Mouse (Mus musculus): ENCODE measurements around the gene Tmem91.
A peak's percentile ranks its signal among the peaks of the same experiment; 100 is the strongest.
"Not testable (repeated sequence)": the region's sequence is repeated elsewhere in the genome, so short reads cannot be mapped to it uniquely, and the experiment has no call there.

Tmem91 gene

DNA sequence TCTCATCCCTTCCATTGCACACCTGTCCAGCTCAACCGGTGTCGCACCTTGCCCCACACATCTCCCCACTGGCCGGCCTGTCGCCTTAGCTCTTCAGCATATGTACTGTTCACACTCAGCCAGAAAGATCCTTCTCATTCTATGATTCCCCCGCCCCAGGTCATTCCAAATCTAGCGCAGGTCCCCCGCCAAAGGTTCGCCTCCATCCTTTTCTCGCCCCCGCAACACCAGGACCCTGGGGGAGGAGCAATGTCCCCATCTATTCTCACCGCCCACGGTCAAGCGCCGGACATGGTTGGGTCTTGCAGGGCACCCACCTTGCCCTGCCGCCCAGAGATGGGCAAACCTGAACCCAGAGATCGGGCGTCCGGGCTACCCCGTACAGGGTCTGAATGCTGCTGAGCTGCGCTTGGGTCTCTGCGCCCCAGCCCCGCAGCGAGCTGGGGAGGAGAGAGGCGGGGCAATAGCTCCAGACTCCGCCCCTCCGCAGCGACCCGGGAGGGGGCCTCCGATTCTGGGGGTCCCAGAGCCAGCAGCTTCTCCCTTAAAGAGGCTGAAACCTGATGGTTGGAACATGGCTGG is at the start of gene Tmem91:
Tmem91 (minus strand) TSS at position 448 of the 582 bp plus-strand sequence.
- DNase-seq (ENCODE audit: low spot score) = no peak

DNA sequence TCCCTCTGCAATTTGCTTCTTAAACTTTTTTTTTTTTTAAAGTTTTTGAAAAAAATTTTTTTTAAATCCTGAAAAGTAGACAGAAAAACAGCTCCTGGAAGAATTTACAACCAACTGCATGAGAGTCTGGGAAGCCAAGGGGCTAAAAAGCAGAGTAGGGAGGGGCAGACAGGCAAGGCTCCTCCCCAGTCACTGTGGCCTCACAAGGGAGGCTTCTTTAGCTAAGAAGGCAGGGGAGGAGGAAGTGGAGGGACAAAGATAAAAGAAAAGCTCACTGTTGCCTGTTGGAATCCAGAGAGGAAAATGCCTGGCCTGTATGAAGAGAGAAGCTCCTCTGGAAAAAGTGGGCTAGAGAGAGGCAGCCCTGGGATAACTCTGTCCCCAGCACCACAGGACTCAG is 46.8 kb upstream of the Tmem91 start:
- DNase-seq (ENCODE audit: low spot score) = not testable (repeated sequence)

DNA sequence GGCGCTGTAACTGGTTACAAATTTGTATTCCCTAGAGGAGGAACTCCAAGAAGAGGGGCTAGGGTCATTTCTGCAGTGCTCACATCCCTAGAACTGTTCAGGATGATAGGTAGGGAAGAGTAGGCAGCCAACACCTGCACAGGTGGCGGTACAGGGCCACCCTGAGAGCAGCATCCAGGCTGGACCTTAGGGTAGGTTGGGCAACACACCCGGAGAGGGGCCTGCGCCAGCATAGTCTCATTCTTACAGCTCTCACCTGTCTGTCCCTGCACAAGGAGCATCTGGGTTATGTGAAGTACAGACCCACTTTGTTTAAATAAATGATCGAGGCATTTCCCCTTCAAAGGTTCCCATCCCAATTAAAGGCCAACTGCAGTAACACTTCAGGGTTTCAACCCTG is 45.8 kb upstream of the Tmem91 start:
- DNase-seq (ENCODE audit: low spot score) = no peak

DNA sequence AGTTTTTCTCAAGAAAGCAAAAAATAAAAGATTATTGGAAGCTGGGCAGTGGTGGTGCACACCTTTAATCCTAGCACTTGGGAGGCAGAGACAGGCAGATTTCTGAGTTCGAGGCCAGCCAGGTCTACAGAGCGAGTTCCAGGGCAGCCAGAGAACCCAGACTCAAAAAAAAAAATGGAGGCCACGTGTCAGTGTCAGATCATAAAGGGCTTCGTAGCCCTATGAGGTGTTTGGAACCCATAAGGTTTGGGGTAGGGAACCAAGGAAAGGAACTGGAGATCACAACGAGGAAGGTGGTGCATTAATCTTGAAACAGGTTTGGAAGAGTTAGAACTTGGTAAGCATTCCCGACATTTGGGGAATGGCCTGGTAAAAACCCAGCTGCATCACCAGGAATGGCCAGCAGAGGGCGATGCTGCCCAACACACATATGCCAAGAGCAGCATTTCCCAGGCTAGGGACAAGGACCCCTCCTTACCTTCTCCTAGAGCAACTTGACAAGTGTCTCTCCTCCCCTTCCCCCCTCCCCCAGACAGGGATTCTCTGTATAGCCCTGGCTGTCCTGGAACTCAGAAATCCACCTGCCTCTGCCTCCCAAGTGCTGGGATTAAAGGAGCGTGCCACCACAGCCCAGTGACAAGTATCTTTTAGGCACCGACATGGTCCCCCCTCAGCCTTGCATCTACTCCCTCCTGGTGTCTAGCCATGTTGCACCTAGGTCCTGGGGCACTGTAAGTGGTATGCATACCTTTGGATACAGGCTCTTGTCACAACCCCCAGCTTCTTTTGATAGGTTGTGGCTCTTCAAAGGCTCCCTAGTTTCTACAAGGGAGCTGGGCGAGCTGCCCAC is 45.0 kb upstream of the Tmem91 start:
- DNase-seq (ENCODE audit: low spot score) = peak; percentile 65

DNA sequence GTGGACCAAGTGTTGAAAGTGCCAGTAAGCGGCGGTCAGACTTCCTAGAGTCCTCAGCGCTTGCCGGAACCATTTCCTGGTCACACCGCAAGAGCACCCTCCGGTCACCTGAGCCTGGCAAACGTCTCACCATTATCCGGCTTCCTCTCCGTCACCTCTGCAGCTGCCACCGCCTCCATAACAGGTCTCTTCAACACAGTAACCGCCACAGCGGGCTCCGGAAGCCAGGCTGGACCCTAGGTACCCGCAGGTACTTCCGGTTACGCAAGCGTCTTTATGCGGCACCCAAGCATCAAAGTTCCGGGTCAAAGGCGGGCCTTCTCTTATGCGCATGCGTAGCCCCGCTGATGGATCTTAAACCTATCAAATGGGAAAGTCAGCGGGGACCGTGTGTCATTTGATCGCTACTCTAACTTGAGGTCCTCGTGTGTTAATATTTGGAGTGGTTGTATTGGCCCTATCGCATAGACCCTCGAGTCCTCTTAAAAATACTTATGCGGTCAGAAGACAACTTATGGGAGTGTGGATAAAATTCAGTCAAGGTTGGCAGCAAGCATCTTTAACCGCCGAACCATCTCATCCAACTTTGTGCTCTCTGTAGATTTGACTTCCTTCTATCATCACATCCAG is 43.9 kb upstream of the Tmem91 start, which contains the start of gene Ccdc97:
Ccdc97 (minus strand) TSS at position 301 of the 630 bp plus-strand sequence.
- peak; percentile 83 for DNase-seq (ENCODE audit: low spot score)

DNA sequence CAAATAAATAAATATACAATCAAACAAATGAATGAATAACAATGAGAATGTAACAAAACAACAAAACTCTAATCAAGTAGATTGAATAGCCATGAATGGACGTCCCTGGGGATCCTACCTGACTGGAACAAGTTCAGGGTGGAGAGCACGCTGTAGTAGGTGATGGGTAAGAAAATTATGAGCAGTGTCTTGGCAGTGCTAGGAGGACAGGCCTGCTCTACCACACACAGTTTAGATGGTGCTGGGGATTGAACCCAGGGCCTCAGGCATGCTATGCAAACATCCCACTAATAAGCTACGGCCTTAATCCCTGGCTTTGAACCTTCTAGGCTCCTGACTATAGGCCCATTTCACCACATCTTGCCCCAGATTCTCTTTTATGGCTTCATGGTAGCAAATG is 42.5 kb upstream of the Tmem91 start:
- DNase-seq (ENCODE audit: low spot score) = no peak

DNA sequence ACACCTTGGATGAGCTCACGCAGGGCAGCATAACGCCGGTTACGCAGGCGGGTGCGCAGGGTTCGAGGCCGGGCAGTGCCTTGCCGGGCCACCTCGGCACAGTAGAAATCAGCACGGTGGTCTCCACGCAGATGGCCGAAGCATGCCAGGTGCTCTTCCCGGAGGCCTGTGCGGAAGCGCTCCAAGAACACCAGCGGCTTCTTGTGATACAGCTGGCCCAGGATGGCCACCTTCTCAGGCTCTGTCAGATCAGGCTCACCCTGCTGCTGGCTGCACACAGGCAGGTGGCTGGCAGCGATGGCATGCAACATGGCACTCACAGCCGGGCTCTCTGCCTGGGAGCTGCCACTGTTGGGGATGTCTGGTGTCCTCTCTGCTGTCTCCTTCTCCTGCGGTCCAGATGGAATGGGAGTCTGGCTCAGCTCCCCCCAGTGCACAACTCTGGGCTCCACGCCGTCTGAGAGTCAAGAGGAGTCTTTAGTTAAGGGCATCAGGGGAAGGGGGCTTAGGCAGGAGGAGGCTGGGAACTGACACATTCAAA is 40.8 kb upstream of the Tmem91 start:
- DNase-seq (ENCODE audit: low spot score) = no peak

DNA sequence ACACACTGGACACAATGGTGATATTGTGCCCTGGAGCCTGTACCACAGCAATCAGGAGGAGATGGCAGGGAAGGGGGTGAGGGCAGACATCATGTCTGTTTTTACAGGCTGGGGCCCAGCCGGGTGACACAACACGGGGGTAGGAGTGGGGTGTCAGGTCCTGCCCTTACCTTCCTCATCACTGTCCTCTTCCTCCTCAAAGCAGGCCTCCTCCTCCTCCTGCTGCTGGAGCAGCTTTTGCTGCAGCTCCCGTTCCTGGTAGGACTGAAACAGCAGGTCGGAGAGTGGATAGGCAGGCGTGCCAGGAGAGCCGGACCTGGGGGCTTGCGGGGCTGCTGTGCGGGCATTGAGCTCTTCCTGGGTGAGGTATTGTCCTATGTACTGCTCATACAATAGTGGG is 39.6 kb upstream of the Tmem91 start:
- no peak for DNase-seq (ENCODE audit: low spot score)

DNA sequence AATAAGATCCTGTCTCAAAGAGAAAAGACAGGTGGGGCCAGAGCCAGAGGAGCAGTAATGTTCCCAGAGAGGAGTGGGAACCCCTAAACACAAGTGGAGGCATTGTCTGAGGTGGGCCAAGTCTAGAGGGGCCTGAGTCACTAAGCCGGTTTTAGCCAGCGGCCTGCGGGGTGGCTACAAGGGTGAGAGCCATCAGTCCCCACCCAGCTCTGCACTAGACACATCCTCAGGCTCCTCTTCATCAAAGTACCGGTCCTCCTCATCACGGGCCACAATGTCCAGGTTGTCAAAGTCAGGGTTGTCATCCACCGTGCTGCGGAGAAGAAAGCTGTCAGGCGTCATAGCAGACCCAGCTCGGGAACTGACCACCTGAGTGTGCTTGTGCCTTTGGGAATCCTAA is 37.8 kb upstream of the Tmem91 start:
- DNase-seq (ENCODE audit: low spot score) = no peak

DNA sequence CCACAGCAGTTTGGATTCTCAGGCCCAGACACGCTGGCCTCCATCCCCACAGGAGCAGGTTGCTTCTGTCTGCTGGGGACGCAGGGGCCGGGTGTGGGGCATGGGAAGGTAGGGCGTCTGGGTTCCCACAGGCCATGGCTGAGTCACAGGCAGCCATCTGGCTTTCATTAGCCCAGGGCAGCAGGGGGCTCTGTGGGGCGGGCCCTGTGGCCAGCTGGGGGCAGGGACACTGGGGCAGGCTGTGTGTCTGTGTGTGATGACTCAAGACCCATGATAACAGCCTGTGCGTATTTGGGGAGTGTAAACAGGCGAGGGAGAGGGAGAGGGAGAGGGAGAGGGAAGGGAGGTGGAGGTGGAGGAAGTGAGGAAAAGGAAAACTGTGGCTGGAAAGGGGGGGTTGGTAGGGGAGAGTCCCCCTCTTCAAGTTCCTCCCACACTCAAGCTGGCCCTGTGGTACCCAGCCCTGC is 36.8 kb upstream of the Tmem91 start:
- DNase-seq (ENCODE audit: low spot score) = no peak

DNA sequence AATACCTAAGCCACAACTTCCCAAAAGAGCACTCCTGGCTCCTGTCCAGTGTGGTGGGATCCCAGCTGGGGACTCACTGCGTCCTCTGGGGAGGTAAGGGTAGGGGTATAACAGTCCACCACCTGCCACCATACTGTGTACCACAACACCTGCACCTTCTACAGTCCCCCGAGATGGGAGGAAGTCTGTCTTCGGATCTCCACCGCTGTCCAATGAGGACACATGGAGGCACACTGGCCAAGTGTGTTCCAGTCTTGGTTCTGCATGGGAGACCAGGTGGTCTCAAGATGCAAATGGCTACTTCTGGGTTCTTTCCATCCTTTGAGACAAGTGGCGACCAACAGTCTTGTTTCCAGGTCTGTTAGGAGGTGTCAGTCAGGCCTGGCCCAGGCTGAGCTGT is 36.2 kb upstream of the Tmem91 start:
- no peak for DNase-seq (ENCODE audit: low spot score)

DNA sequence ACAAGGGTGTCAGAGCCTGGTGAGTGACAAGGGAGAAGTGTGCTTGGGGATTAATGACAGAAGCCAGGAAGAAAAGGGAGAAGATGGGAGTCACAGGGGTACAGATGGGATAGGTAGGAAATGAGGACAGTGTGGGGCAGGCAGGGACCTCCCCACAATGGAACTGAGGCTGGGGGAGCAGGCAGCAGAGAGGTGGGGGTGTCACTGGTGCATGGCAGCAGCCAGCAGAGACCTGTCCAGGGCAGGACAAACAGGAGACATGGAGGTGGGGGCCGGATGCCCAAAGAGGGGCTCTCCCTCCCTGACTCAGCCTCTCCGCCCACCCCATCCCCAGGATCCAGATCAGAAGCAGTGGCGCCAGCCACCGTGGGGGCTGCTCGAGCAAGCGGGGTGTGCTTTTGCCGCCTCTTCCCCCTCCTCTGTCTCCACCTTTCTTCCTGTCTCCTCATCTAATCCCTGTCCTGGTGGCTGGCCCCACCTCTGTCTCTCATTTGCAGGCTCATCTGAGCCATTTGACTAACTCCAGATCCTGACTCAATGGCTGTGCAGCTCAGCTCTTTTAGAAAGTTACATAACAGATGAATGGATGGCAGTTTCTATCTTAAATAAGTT is 35.7 kb upstream of the Tmem91 start:
- DNase-seq (ENCODE audit: low spot score) = no peak

DNA sequence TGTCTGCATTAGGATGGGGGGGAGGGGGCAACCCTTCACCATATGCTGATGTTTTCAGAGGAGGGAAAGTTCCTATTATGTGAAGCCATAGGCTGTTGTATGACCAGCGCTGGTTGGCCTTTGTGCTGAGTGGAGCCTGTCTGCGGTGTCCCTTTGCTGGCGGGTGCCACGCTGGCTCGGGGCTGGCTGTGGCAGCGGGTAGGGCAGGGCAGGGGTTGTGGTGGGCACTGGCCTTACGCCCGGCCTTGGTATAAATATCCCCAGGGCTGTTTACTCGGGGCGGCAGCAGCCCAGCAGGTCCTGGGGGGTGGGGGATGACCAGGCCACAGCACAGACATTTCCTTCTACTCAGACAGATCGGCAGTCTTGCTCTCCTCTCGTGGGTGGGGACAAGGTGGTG is 35.0 kb upstream of the Tmem91 start:
- DNase-seq (ENCODE audit: low spot score) = no peak

DNA sequence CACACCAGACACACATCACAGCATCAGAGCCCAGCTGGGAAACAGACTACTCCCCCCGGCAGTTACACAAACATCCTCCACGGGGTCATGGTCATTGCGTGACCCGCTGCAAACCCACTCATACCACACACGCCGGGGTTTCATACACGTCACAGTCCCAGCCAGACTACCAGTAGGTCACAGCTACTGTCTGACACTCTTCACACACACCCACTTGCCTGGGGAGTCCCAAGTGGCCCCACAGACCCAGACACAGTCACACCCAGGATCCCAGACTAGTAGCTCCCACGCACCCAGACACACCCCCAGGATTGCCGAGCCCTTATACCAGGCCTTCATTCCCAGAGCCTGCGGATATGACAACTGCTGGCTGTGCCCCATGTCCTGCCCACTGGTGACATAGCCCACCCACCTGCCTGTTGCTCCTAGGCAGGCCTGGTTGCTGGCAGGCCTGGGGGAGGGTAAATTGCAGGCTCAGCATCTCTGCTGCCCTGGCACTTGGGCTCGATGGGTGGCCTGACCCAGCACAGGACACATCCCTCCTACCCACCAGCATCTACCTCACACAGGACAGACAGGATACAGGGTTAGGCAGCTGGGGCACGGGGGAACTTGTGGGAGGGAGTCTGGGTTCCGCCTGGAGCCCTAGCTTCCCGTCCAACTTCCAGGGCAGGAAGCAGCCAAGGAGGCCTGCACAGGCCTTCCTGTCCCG is 32.8 kb upstream of the Tmem91 start:
- DNase-seq (ENCODE audit: low spot score) = no peak

DNA sequence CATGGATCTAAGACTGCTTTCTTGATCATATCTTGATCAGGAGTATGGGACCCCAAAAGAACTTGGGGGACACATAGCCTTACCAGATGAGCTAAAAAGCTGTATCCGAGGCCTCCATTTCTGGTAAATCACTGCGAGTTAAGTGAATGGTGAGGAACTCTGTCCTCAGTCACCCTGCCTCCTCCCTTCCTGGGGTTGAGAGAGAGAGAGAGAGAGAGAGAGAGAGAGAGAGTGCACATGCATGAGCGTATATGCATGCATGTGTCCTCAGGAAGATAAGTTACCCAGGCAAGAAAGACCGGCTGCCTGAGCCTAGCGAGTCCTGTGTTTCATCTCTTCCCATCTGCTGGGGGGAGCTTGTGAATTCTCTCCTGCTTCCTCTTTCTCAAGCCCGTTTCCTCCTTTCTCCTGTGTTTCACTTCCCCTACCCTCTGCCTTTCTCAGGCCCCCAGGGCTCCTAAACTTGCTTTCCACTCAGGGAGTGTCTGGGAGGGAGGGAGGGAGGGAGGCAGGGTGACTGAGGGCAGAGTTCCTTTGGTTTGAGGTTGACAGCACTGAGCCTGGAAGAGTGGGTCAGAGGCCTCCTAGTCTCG is 31.7 kb upstream of the Tmem91 start:
- DNase-seq (ENCODE audit: low spot score) = no peak

DNA sequence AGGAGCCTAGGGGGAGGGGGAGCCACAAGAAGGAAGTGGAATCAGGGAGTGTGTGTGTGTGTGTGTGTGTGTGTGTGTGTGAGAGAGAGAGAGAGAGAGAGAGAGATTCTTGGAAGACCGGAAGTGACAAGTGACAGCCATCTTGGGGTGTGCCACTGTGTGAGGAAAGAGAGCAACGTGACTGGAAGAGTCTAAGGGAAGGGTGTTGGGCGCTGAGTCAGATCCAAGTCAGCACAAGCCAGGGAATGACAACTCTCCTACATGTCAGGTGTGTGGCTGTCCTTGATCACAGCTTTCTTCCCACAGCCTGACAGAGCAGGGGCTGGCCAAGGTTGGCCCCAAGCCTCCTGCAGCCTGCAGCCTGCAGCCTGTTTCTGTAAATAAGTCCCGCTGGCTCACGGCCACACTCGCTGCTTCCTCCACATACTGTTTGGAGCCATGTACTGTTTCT is 30.9 kb upstream of the Tmem91 start:
- no peak for DNase-seq (ENCODE audit: low spot score)

DNA sequence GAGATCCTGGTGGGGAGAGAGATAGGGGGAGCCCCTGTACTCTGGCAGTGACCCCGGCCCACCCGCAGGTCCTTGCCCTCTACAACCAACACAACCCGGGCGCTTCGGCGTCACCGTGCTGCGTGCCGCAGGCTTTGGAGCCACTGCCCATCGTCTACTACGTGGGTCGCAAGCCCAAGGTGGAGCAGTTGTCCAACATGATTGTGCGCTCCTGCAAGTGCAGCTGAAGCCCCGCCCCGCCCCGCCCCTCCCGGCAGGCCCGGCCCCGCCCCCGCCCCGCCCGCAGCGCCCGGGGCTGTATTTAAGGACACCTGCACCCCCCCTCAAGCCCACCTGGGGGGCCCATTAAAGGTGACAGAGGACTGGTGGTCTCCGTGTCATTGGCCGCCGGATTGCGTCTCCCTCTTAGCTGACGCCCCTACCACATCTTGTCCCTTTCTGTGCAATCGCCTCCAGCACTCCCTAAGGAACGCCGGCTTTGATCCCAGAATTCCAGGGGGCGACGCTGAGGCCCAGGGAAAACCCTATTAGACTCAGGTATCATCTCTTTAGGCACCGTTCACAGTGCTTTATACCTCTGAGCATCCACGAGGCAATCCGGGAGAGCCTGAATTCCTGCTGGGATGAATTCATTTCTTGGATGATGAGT is 29.9 kb upstream of the Tmem91 start:
- DNase-seq (ENCODE audit: low spot score) = no peak

DNA sequence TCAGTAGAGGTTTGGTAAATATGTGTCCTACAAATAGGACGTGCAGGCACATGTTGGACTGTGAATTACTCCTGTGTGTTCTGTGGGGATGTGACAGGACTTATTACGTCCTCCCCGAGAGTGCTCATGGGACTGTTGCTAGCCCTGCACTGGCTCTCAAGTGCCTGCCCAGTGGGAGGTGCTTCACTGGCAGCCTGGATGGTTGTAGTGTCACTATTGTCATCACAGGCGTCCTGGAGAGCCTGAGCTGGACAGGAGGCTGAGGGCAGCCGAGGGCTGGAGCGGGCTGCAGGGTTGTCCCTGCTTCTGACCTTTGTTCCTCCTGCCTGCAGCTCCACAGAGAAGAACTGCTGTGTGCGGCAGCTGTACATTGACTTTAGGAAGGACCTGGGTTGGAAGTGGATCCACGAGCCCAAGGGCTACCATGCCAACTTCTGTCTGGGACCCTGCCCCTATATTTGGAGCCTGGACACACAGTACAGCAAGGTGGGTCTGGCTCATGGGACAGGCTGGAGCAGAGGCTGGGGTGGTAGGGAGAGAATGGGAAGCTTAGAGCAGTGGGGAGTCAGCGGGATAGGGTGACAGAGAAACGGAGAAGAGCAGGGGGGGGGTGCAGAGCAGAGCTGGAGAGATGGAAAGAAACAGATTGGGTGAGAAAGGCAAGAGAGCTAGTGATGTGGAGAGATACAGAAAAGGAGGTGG is 29.0 kb upstream of the Tmem91 start:
- DNase-seq (ENCODE audit: low spot score) = no peak

DNA sequence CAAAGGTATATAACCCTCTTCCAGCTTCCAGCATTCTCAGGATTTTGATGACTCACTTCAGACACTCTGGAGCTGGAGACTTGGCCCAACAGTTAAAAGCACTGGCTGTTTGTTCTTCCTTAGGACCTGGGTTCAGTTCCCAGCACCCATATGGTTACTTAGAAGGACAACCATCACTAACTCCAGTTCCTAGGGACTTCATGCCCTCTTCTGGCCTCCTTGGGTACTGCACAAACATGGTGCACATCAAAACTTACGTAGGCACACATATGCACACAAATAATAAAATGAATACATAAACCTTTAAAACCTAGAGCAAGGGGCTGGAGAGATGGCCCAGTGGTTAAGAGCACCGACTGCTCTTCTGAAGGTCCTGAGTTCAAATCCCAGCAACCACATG is 27.4 kb upstream of the Tmem91 start:
- DNase-seq (ENCODE audit: low spot score) = no peak

DNA sequence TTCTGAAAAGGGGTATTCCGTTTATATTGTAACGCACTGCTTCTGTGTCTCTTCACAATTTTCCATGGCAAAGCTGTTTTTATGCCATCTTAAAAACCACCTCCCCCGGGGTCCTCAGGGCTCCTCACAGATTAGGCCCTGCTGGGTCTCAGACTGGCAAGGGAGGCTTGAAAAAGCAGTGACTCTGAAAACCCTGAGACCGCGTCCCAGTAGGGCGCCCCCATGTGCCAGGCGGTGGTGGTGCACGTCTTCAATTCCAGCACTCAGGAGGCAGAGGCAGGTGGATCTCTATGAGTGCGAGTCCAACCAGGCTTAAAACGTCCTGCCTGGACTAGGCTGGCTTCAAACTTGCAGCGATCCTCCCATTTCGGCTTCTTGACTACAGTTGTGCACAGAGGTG is 25.8 kb upstream of the Tmem91 start:
- no peak for DNase-seq (ENCODE audit: low spot score)

All from spleen, adult 12 weeks (tissue).